Mouse (Mus musculus): ENCODE measurements at regions not wholly inside any gene's neighbourhood (a gene's known extent, or its start where the extent isn't known, plus 50 kb on each side); places are given as distances from the start of the nearest gene placed in this dataset.

DNA sequence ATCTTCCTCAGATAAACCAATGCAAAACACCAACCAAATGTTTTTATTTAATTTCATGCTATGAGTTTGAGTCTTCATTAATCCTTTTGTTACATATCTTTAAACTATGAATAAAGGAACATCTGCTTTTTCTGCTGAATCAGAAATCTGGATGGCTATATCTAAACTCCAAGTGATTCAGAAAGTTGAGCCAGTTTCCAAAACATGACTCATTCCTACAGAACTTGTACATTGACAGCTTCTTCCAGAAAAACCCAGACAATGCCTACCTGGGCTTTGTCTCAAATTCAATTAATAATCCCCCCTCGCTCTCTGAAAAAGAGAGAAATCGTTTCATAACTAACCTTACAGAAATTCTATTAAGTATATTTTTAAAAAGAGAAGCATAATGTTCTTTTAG, 345.7 kb downstream of the Atp6ap1l start:
- Histone ChIP-seq H3K36me3 (ENCODE audit: control insufficient read depth, insufficient read depth) (no peaks in the 10 kb centered on the region), H3K79me2 (ENCODE audit: control insufficient read depth, insufficient read depth) (no peaks in the 10 kb centered on the region), H3K4me3 (ENCODE audit: insufficient read depth, poor library complexity, severe bottlenecking) (no peak overlapping the region), H3K79me3 (ENCODE audit: low read depth) (no peaks in the 10 kb centered on the region), H3K27me3 (ENCODE audit: control insufficient read depth, insufficient read depth, insufficient read length) (no peaks in the 10 kb centered on the region), H3ac (ENCODE audit: control insufficient read depth, insufficient read length, low read depth) (no peak overlapping the region)
- TF ChIP-seq CTCF (IDR thresholded peaks at IDR 0.05; ENCODE audit: control insufficient read depth, insufficient read depth, insufficient read length) (no peak), FOSL1 (IDR thresholded peaks at IDR 0.05; ENCODE audit: insufficient read depth, low read length, poor library complexity, severe bottlenecking) (no peak), MYOG (IDR thresholded peaks at IDR 0.05; ENCODE audit: control insufficient read depth, extremely low read depth, insufficient read length) (no peak), CEBPB (IDR thresholded peaks at IDR 0.05; ENCODE audit: low read depth) (no peak), USF1 (IDR thresholded peaks at IDR 0.05; ENCODE audit: low read depth) (no peak), MYOD1 (IDR thresholded peaks at IDR 0.05; ENCODE audit: control insufficient read depth, insufficient read length, low read depth) (no peak)

DNA sequence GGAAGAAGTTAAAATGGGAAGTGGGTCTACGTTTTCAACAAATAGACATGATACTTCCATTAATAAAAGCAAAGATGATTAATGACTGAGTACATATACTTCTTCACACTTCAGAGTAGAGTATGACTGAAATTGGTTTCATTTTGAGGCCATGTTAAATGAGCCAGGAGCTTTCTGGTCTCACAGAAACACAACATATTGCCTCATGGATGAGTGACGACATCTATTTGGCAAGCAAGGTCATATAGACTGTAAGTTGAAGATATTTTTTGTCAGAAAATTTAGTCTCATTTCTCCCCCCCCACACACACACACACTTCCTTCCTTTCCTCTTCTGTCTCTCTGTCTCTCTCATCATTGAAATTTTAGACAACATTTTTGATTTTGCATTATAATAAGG, 354.0 kb downstream of the Atp6ap1l start:
- Histone ChIP-seq H3K4me3 (ENCODE audit: insufficient read depth, poor library complexity, severe bottlenecking) (no peak overlapping the region), H3K36me3 (ENCODE audit: control insufficient read depth, insufficient read depth) (no peaks in the 10 kb centered on the region), H3K79me3 (ENCODE audit: low read depth) (no peaks in the 10 kb centered on the region), H3K27me3 (ENCODE audit: control insufficient read depth, insufficient read depth, insufficient read length) (no peaks in the 10 kb centered on the region), H3ac (ENCODE audit: control insufficient read depth, insufficient read length, low read depth) (no peak overlapping the region), H3K79me2 (ENCODE audit: control insufficient read depth, insufficient read depth) (no peaks in the 10 kb centered on the region)
- TF ChIP-seq MYOG (IDR thresholded peaks at IDR 0.05; ENCODE audit: control insufficient read depth, extremely low read depth, insufficient read length) (no peak), MAX (IDR thresholded peaks at IDR 0.05) (no peak)

DNA sequence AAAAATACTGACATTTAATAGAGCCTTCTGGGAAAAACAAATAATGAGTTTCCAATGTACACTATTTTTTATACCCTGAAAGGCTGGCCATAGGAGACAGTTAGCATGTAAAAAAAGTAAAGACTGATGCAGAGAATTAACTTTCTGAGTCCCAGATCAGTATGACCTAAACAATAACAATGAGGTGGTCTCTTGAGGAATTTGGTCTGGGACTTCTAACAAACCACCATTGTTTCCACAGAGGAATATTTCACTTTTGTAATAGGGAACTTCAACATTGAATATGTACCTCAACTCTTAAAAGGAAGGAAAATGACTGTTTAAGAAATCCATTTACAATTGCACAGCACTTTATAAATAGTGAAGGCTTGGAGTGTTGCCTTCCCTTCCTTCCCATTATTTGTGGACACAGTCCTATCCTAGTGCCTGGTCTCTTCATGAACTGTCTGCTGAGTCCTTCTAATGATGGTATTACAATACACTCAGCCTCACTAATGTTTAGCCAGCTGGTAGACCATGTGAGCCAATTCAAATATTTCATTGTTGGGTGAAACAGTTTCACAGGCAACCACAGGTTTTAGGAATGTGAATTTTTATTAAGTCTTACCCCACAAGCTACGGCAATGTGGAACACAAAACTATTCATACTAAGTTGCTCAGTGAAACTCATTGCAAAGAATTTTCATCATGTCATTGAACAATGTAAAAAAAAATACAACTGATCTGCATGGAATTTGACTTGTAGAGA, 358.7 kb downstream of the Atp6ap1l start:
- Histone ChIP-seq H3K4me3 (ENCODE audit: insufficient read depth, poor library complexity, severe bottlenecking) (no peak overlapping the region), H3K79me3 (ENCODE audit: low read depth) (no peaks in the 10 kb centered on the region), H3K36me3 (ENCODE audit: control insufficient read depth, insufficient read depth) (no peaks in the 10 kb centered on the region), H3ac (ENCODE audit: control insufficient read depth, insufficient read length, low read depth) (no peak overlapping the region), H3K27me3 (ENCODE audit: control insufficient read depth, insufficient read depth, insufficient read length) (no peaks in the 10 kb centered on the region), H3K79me2 (ENCODE audit: control insufficient read depth, insufficient read depth) (no peaks in the 10 kb centered on the region)
- no peak for TF ChIP-seq CEBPB (IDR thresholded peaks at IDR 0.05; ENCODE audit: low read depth)
- no peak for TF ChIP-seq CTCF (IDR thresholded peaks at IDR 0.05; ENCODE audit: control insufficient read depth, insufficient read depth, insufficient read length)
- TF ChIP-seq MYOG (IDR thresholded peaks at IDR 0.05; ENCODE audit: control insufficient read depth, extremely low read depth, insufficient read length): no peak
- no peak for TF ChIP-seq FOSL1 (IDR thresholded peaks at IDR 0.05; ENCODE audit: insufficient read depth, low read length, poor library complexity, severe bottlenecking)
- TF ChIP-seq MAX (IDR thresholded peaks at IDR 0.05): no peak
- no peak for TF ChIP-seq MYOD1 (IDR thresholded peaks at IDR 0.05; ENCODE audit: control insufficient read depth, insufficient read length, low read depth)
- TF ChIP-seq USF1 (IDR thresholded peaks at IDR 0.05; ENCODE audit: low read depth): no peak

DNA sequence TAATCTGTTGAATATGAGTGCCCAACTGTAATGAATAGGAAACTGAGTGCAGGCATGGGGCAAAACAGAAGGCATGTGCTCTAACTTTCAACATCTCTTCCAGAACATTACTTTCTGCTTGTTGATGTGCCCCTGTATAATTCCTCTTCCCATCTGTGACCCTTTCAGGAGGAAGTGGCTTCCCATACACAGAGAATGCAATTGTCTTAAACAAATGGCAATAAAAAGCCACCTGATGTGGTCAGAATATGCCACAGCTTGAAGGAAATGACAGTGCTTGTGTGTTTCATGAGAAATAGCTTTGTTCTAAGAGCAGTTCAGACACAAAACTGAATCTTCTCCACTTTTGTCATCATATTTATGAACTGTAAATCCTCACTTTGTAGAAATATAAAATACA, 359.3 kb downstream of the Atp6ap1l start:
- no peak overlapping the region for H3ac ChIP-seq (ENCODE audit: control insufficient read depth, insufficient read length, low read depth)
- no peak for TF ChIP-seq CTCF (IDR thresholded peaks at IDR 0.05; ENCODE audit: control insufficient read depth, insufficient read depth, insufficient read length)
- TF ChIP-seq MYOG (IDR thresholded peaks at IDR 0.05; ENCODE audit: control insufficient read depth, extremely low read depth, insufficient read length): no peak
- TF ChIP-seq CEBPB (IDR thresholded peaks at IDR 0.05; ENCODE audit: low read depth): no peak
- no peak for TF ChIP-seq USF1 (IDR thresholded peaks at IDR 0.05; ENCODE audit: low read depth)
- no peak for TF ChIP-seq MYOD1 (IDR thresholded peaks at IDR 0.05; ENCODE audit: control insufficient read depth, insufficient read length, low read depth)
- TF ChIP-seq MAX (IDR thresholded peaks at IDR 0.05): no peak
- TF ChIP-seq FOSL1 (IDR thresholded peaks at IDR 0.05; ENCODE audit: insufficient read depth, low read length, poor library complexity, severe bottlenecking): no peak
- H3K27me3 ChIP-seq (ENCODE audit: control insufficient read depth, insufficient read depth, insufficient read length): no peaks in the 10 kb centered on the region
- no peaks in the 10 kb centered on the region for H3K79me2 ChIP-seq (ENCODE audit: control insufficient read depth, insufficient read depth)
- no peaks in the 10 kb centered on the region for H3K36me3 ChIP-seq (ENCODE audit: control insufficient read depth, insufficient read depth)
- H3K4me3 ChIP-seq (ENCODE audit: insufficient read depth, poor library complexity, severe bottlenecking): no peak overlapping the region
- no peaks in the 10 kb centered on the region for H3K79me3 ChIP-seq (ENCODE audit: low read depth)

DNA sequence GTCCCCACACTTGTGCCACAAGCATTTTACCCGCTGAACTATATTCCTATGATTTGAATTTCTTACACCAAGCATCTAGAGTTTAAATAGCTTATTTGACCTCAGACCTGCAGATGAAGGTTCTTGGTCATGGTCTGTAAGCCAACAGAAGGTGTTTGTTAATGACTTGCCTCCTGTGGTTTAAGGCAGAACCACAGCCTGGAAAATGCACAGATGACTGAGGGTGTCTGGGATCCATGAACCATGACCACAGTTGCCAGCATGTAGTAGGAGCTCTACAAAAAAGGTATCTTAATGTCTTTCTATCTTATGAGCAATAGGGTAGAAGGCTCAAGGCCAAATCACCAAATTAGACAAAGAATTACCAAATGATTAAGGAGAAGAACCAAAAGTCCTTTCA, 367.6 kb downstream of the Atp6ap1l start:
- TF ChIP-seq MYOD1 (IDR thresholded peaks at IDR 0.05; ENCODE audit: control insufficient read depth, insufficient read length, low read depth) (no peak), CEBPB (IDR thresholded peaks at IDR 0.05; ENCODE audit: low read depth) (no peak), MAX (IDR thresholded peaks at IDR 0.05) (no peak), CTCF (IDR thresholded peaks at IDR 0.05; ENCODE audit: control insufficient read depth, insufficient read depth, insufficient read length) (no peak), FOSL1 (IDR thresholded peaks at IDR 0.05; ENCODE audit: insufficient read depth, low read length, poor library complexity, severe bottlenecking) (no peak), USF1 (IDR thresholded peaks at IDR 0.05; ENCODE audit: low read depth) (no peak), MYOG (IDR thresholded peaks at IDR 0.05; ENCODE audit: control insufficient read depth, extremely low read depth, insufficient read length) (no peak)
- H3K27me3 ChIP-seq (ENCODE audit: control insufficient read depth, insufficient read depth, insufficient read length): no peaks in the 10 kb centered on the region
- no peaks in the 10 kb centered on the region for H3K79me2 ChIP-seq (ENCODE audit: control insufficient read depth, insufficient read depth)
- H3K36me3 ChIP-seq (ENCODE audit: control insufficient read depth, insufficient read depth): no peaks in the 10 kb centered on the region
- no peak overlapping the region for H3ac ChIP-seq (ENCODE audit: control insufficient read depth, insufficient read length, low read depth)
- no peaks in the 10 kb centered on the region for H3K79me3 ChIP-seq (ENCODE audit: low read depth)
- no peak overlapping the region for H3K4me3 ChIP-seq (ENCODE audit: insufficient read depth, poor library complexity, severe bottlenecking)

DNA sequence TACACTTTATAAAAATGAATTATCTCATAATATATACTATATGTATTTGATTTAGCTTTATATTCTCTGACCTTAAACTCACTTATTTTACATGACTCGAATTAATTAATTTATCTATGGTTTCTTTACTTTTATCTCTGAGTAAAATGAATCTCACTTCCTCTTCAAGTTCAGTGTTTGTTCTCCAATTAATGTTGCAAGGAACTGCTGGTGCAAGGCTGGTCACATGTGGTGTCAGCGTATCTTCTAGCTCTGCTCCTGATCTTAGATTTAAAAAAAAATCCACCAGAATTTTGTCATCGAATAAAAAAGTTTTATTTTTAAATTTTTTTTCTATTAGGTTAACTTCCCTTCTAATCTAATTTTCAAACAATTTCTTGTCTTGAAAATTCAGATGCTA, 378.2 kb downstream of the Atp6ap1l start:
- TF ChIP-seq CTCF (IDR thresholded peaks at IDR 0.05; ENCODE audit: control insufficient read depth, insufficient read depth, insufficient read length) (no peak), CEBPB (IDR thresholded peaks at IDR 0.05; ENCODE audit: low read depth) (no peak), MYOD1 (IDR thresholded peaks at IDR 0.05; ENCODE audit: control insufficient read depth, insufficient read length, low read depth) (no peak)

More for the DNA sequence above, 378.2 kb downstream of the Atp6ap1l start:
- H3K79me3 ChIP-seq (ENCODE audit: low read depth): no peaks in the 10 kb centered on the region
- no peak overlapping the region for H3ac ChIP-seq (ENCODE audit: control insufficient read depth, insufficient read length, low read depth)
- no peaks in the 10 kb centered on the region for H3K36me3 ChIP-seq (ENCODE audit: control insufficient read depth, insufficient read depth)
- no peaks in the 10 kb centered on the region for H3K27me3 ChIP-seq (ENCODE audit: control insufficient read depth, insufficient read depth, insufficient read length)
- H3K4me3 ChIP-seq (ENCODE audit: insufficient read depth, poor library complexity, severe bottlenecking): no peak overlapping the region
- H3K79me2 ChIP-seq (ENCODE audit: control insufficient read depth, insufficient read depth): no peaks in the 10 kb centered on the region
